Mouse (Mus musculus): Measurements from ENCODE around the gene Nhej1. TPM values are rescaled to one million over a fixed set of nuclear protein-coding genes. Genes with fewer than 3 reads are reported as not detected.
A peak's percentile ranks its signal among the peaks of the same experiment; 100 is the strongest.

Nhej1 gene
- polyA plus RNA-seq, 1 experiment from 2014 or later, result 12.7 TPM

- 1% methylated on average over 41 of the region's 41 CpGs for WGBS
- Histone ChIP-seq H3K4me1 (peaks cover 28% of the 10 kb centered on the region), H3K9me3 (no peaks in the 10 kb centered on the region), H3K9ac (peak overlapping the region; percentile 25), H3K27ac (no peak overlapping the region), H3K4me2 (replicated peaks) (peak overlapping the region; percentile 76), H3K27me3 (peaks cover 100% of the 10 kb centered on the region), H3K4me3 (peak overlapping the region; percentile 31), H3K36me3 (no peaks in the 10 kb centered on the region)
- no peak for ATAC-seq (ENCODE audit: low FRiP score, low read depth)
Observed at GRCm38 (mm10) chr1:74947986-74948670, 176.9 kb downstream of the Nhej1 start.

GRCm38 (mm10) chr1:74941651-74942360 lies 183.2 kb downstream of the Nhej1 start:
- Histone ChIP-seq H3K27ac (no peak overlapping the region), H3K9me3 (no peaks in the 10 kb centered on the region), H3K36me3 (no peaks in the 10 kb centered on the region), H3K9ac (no peak overlapping the region), H3K27me3 (peaks cover 90% of the 10 kb centered on the region), H3K4me2 (replicated peaks) (no peak overlapping the region), H3K4me1 (no peaks in the 10 kb centered on the region), H3K4me3 (no peak overlapping the region)
- no peak for ATAC-seq (ENCODE audit: low FRiP score, low read depth)
- 64% methylated on average over 12 of the region's 12 CpGs for WGBS

DNA sequence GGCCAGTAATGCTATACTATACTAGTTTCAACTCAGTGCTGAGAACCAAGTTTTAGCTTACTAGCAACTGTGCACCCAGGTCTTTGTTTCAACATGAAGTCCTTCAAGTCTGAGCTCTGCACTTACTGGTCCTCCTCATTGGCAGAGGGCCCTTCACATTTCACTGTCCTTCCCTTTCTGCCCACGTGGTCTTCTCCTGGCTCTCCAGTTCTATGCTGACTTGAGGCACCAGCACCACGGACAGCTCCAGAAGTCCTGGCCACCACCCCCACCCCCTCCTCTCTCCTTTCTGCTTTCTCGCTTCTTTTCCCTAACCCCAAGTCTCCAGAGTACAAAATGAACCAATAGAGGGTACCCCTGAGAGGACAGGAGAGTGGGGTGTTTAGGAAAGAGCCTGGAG lies 185.2 kb downstream of the Nhej1 start:
- H3K27me3 ChIP-seq, result peaks cover 85% of the 10 kb centered on the region
- WGBS, result 2% methylated on average over 3 of the region's 3 CpGs
- H3K4me1 ChIP-seq, result no peaks in the 10 kb centered on the region

GRCm38 (mm10) chr1:74936221-74936830 lies 188.7 kb downstream of the Nhej1 start:
- Histone ChIP-seq H3K36me3 (no peaks in the 10 kb centered on the region), H3K9me3 (no peaks in the 10 kb centered on the region), H3K4me2 (replicated peaks) (no peak overlapping the region), H3K4me3 (no peak overlapping the region), H3K27me3 (peaks cover 81% of the 10 kb centered on the region), H3K9ac (no peak overlapping the region), H3K4me1 (no peaks in the 10 kb centered on the region), H3K27ac (no peak overlapping the region)
- no peak for ATAC-seq (ENCODE audit: low FRiP score, low read depth)
- 42% methylated on average over 12 of the region's 12 CpGs for WGBS

More for the DNA sequence above, 185.2 kb downstream of the Nhej1 start:
- Histone ChIP-seq H3K27ac (no peak overlapping the region), H3K4me2 (replicated peaks) (no peak overlapping the region), H3K9me3 (no peaks in the 10 kb centered on the region), H3K9ac (no peak overlapping the region), H3K36me3 (no peaks in the 10 kb centered on the region), H3K4me3 (no peak overlapping the region)
- ATAC-seq (ENCODE audit: low FRiP score, low read depth), result no peak

- Histone ChIP-seq H3K9ac (no peak within 1 kb of the TSS), H3K4me3 (peak within 1 kb of the TSS; percentile 21; the same call in 1 of the 2 replicates), H3K36me3 (no peaks in the 10 kb centered on the region), H3K4me1 (no peaks in the 10 kb centered on the region), H3K27ac (no peak within 1 kb of the TSS), H3K9me3 (no peaks in the 10 kb centered on the region), H3K4me2 (replicated peaks) (peak within 1 kb of the TSS; percentile 51), H3K27me3 (peaks cover 79% of the 10 kb centered on the region)
- 2% methylated on average over 18 of the region's 18 CpGs for WGBS
- no peak for ATAC-seq (ENCODE audit: low FRiP score, low read depth)
Observed at GRCm38 (mm10) chr1:74935402-74935801, 189.6 kb downstream of the Nhej1 start, which contains the start of gene Cfap65. Gene Cfap65, minus strand, starts transcription at chr1:74935599.

DNA sequence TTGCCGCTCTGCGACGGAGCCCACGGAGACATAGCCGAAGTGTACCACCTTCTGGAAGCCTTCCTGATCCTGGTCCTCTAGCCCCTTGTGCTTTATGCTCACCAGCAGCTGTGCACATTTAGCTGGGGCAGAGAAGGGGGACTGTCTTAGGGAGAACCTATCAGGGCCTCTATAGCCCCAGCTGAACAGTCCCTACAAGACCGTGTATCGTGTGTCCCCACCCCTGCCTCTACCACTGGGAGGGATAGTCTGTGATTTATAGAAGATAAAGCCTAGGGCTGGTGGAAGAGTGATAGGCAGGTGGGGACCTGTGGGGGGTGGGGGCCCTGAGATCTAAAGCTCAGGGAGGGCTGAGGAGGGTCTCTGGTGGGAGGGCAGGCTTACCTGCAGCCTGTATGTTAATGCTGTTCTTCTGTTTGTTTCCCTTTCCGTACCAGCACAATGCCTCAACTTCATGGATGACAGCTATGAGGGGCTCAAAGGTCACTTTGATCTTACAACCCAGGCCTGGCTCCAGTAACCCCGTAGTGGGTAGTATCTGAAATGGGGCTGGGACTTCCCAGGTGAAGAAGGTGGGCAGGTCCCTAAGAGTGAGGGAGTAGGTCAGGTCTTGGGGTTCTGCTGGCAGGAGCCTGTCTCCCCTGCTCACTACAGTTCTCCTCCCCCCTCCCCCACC lies 197.2 kb downstream of the Nhej1 start:
- Histone ChIP-seq H3K36me3 (no peaks in the 10 kb centered on the region), H3K27me3 (peaks cover 66% of the 10 kb centered on the region), H3K4me3 (no peak overlapping the region), H3K9me3 (no peaks in the 10 kb centered on the region), H3K4me2 (replicated peaks) (no peak overlapping the region), H3K27ac (no peak overlapping the region), H3K4me1 (no peaks in the 10 kb centered on the region), H3K9ac (no peak overlapping the region)
- whole genome bisulfite sequencing, result 74% methylated on average over 9 of the region's 9 CpGs
- ATAC-seq (ENCODE audit: low FRiP score, low read depth), result peak; percentile 36; the same call in 1 of the 2 replicates

DNA sequence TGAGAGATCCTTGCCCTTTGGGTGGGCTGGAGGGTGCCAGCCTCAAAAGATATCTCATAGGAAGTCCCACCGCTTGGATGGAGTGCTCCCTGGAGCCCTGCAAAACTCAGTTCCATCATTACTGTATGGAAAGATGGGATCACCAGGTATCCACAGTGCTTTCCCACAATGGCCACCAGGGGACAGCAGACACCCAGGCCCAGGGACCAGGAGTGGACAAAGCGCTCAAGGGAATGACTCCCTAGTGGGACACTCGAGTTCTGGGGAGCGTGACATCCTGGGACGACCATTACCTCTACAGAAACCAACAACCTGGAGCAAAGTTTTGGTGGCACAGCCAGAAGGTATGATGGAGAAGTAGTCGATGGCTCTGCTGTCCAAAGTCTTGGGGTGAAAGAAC lies 198.3 kb downstream of the Nhej1 start:
- H3K27me3 ChIP-seq, result peaks cover 65% of the 10 kb centered on the region
- WGBS, result 36% methylated on average over 6 of the region's 6 CpGs

GRCm38 (mm10) chr1:74924464-74924863 lies 200.5 kb downstream of the Nhej1 start:
- Histone ChIP-seq H3K4me2 (replicated peaks) (no peak overlapping the region), H3K4me1 (no peaks in the 10 kb centered on the region)
- 63% methylated on average over 4 of the region's 4 CpGs for WGBS

More for the DNA sequence above, 198.3 kb downstream of the Nhej1 start:
- no peak for ATAC-seq (ENCODE audit: low FRiP score, low read depth)
- Histone ChIP-seq H3K4me3 (no peak overlapping the region), H3K4me1 (no peaks in the 10 kb centered on the region), H3K9ac (no peak overlapping the region), H3K27ac (no peak overlapping the region), H3K4me2 (replicated peaks) (no peak overlapping the region), H3K36me3 (no peaks in the 10 kb centered on the region), H3K9me3 (no peaks in the 10 kb centered on the region)

More at GRCm38 (mm10) chr1:74924464-74924863, 200.5 kb downstream of the Nhej1 start:
- no peak for ATAC-seq (ENCODE audit: low FRiP score, low read depth)
- Histone ChIP-seq H3K27me3 (peaks cover 57% of the 10 kb centered on the region), H3K27ac (no peak overlapping the region), H3K4me3 (no peak overlapping the region), H3K36me3 (no peaks in the 10 kb centered on the region), H3K9me3 (no peaks in the 10 kb centered on the region), H3K9ac (no peak overlapping the region)

Other genes with a start within 250 kb of the Nhej1 start
- gene Fev, start 239.8 kb downstream of the Nhej1 start, polyA plus RNA-seq (2015; fragmentation: Nextera tagmentation; extraction: Ambion mirVana), result 0.11 TPM in 1 of 2 replicates, not detected in the other
- not detected in 2 replicates for gene Cryba2, start 232.1 kb downstream of the Nhej1 start, polyA plus RNA-seq (2015; fragmentation: Nextera tagmentation; extraction: Ambion mirVana)
- not detected in 2 replicates for gene Cfap65, start 189.6 kb downstream of the Nhej1 start, polyA plus RNA-seq (2015; fragmentation: Nextera tagmentation; extraction: Ambion mirVana)
- gene Ihh, start 173.5 kb downstream of the Nhej1 start, polyA plus RNA-seq (2015; fragmentation: Nextera tagmentation; extraction: Ambion mirVana), result 8.4 and 8.6 TPM in 2 replicates
- gene Slc23a3, start 8.7 kb upstream of the Nhej1 start, polyA plus RNA-seq (2015; fragmentation: Nextera tagmentation; extraction: Ambion mirVana), result 0.15 TPM in 2 replicates
- 47.7 and 49.4 TPM in 2 replicates for gene Cnppd1, start 17.5 kb upstream of the Nhej1 start, polyA plus RNA-seq (2015; fragmentation: Nextera tagmentation; extraction: Ambion mirVana)
- gene Retreg2, start 17.6 kb upstream of the Nhej1 start, polyA plus RNA-seq (2015; fragmentation: Nextera tagmentation; extraction: Ambion mirVana), result 36.4 and 38.3 TPM in 2 replicates
- gene Zfand2b, start 43.4 kb upstream of the Nhej1 start, polyA plus RNA-seq (2015; fragmentation: Nextera tagmentation; extraction: Ambion mirVana), result 36.3 and 36.8 TPM in 2 replicates
- gene Abcb6, start 55.2 kb upstream of the Nhej1 start, polyA plus RNA-seq (2015; fragmentation: Nextera tagmentation; extraction: Ambion mirVana), result 39.5 and 40.9 TPM in 2 replicates
- 28.0 and 28.9 TPM in 2 replicates for gene Ankzf1, start 67.0 kb upstream of the Nhej1 start, polyA plus RNA-seq (2015; fragmentation: Nextera tagmentation; extraction: Ambion mirVana)
- gene Atg9a, start 67.0 kb upstream of the Nhej1 start, polyA plus RNA-seq (2015; fragmentation: Nextera tagmentation; extraction: Ambion mirVana), result 32.7 and 33.7 TPM in 2 replicates
- 20.4 and 23.5 TPM in 2 replicates for gene Glb1l, start 85.6 kb upstream of the Nhej1 start, polyA plus RNA-seq (2015; fragmentation: Nextera tagmentation; extraction: Ambion mirVana)
- gene Stk16, start 85.6 kb upstream of the Nhej1 start, polyA plus RNA-seq (2015; fragmentation: Nextera tagmentation; extraction: Ambion mirVana), result 138 and 148 TPM in 2 replicates
- gene Tuba4a, start 94.7 kb upstream of the Nhej1 start, polyA plus RNA-seq (2015; fragmentation: Nextera tagmentation; extraction: Ambion mirVana), result 22.7 and 27.1 TPM in 2 replicates
- gene A630095N17Rik, start 106.9 kb upstream of the Nhej1 start, polyA plus RNA-seq (2015; fragmentation: Nextera tagmentation; extraction: Ambion mirVana), result not detected in 2 replicates
- 41.9 and 45.4 TPM in 2 replicates for gene Dnajb2, start 111.2 kb upstream of the Nhej1 start, polyA plus RNA-seq (2015; fragmentation: Nextera tagmentation; extraction: Ambion mirVana)
- 0.23 and 0.24 TPM in 2 replicates for gene Ptprn, start 139.3 kb upstream of the Nhej1 start, polyA plus RNA-seq (2015; fragmentation: Nextera tagmentation; extraction: Ambion mirVana)
- not detected in 2 replicates for gene Resp18, start 153.2 kb upstream of the Nhej1 start, polyA plus RNA-seq (2015; fragmentation: Nextera tagmentation; extraction: Ambion mirVana)
- gene Dnpep, start 192.8 kb upstream of the Nhej1 start, polyA plus RNA-seq (2015; fragmentation: Nextera tagmentation; extraction: Ambion mirVana), result 116 and 117 TPM in 2 replicates
- gene Des, start 235.1 kb upstream of the Nhej1 start, polyA plus RNA-seq (2015; fragmentation: Nextera tagmentation; extraction: Ambion mirVana), result 52.1 and 56.1 TPM in 2 replicates